Mouse (Mus musculus) heart, embryonic 13.5 days (tissue): ENCODE data around the gene Fbln2. TPM values are rescaled to one million over a fixed set of nuclear protein-coding genes. Genes with fewer than 3 reads are reported as not detected.

ENCODE experiments used
- ATAC-seq: fragments of 200-750 bp; cut with Nextera tagmentation; 2 replicates; pipeline ENCODE4 v1.8.0; 2017; ENCODE audit warnings: moderate TSS enrichment; ENCODE audit not compliant: insufficient number of reproducible peaks, low FRiP score, low TSS enrichment; ENCODE audit errors: extremely low read depth
- H3K27ac ChIP-seq: fragments of 300-500 bp; sonication (generic); replicated peaks from 2 replicates; pipeline ENCODE4 v1.5.1; 2015; ENCODE audit warnings: moderate library complexity, mild to moderate bottlenecking, inconsistent platforms
- H3K27me3 ChIP-seq: fragments of 300-500 bp; sonication (generic); replicated peaks from 2 replicates; pipeline ENCODE4 v1.6.1; 2015; ENCODE audit warnings: mild to moderate bottlenecking, inconsistent platforms
- H3K36me3 ChIP-seq: fragments of 300-500 bp; sonication (generic); 2 replicates; pipeline ENCODE4 v1.6.1; 2015; ENCODE audit warnings: mild to moderate bottlenecking, inconsistent platforms
- H3K4me1 ChIP-seq: fragments of 300-500 bp; sonication (generic); 2 replicates; pipeline ENCODE4 v1.6.1; 2015; ENCODE audit warnings: inconsistent platforms
- H3K4me2 ChIP-seq: fragments of 300-500 bp; sonication (generic); 2 replicates; pipeline ENCODE4 v1.6.1; 2015; ENCODE audit warnings: inconsistent platforms, mild to moderate bottlenecking, moderate library complexity
- H3K4me3 ChIP-seq: fragments of 300-500 bp; sonication (generic); 2 replicates; pipeline ENCODE4 v1.5.1; 2015; ENCODE audit warnings: moderate library complexity, mild to moderate bottlenecking, inconsistent platforms
- H3K9ac ChIP-seq: fragments of 300-500 bp; sonication (generic); 2 replicates; pipeline ENCODE4 v1.6.1; 2015; ENCODE audit warnings: inconsistent platforms, mild to moderate bottlenecking, moderate library complexity
- H3K9me3 ChIP-seq: fragments of 300-500 bp; sonication (generic); 2 replicates; pipeline ENCODE4 v1.6.1; 2016; ENCODE audit warnings: inconsistent platforms
- WGBS: fragments of 180-500 bp; shearing (Covaris S2); methylation state at CpG from one replicate; pipeline ENCODE4 v1.1.7; 2015; ENCODE audit warnings: mixed read lengths; 5-methylcytosine and 5-hydroxymethylcytosine counted together
- polyA plus RNA-seq: library from polyadenylated mRNA; unstranded; fragments of >200 nt; fragmentation: Nextera tagmentation; extraction: Ambion mirVana; gene quantifications from 2 replicates; pipeline ENCODE4 v1.2.1, GENCODE M21; 2015

The Fbln2 gene
- polyA plus RNA-seq, 1 experiment from 2014 or later: 181 TPM

DNA sequence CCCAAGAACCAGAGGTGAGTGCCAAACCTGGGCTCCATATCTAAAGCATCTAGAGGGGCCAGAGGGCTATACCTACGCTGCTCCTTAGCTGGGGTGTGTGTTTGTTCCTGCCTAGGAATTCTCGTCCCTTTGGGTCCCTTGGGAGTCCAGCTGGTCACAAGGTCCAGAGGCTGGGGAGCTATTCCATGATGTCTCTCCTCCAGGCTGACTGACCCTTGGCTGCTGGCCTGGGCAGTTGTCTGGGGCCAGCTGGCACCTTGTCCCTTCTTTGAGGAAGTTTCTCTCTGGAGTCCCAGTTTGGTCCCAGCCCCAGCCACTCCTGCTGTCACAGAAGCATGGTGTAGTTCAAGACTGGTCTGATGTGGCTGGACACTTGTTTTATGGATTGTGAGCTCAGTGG, 30.9 kb upstream of the Fbln2 start:
- H3K9ac ChIP-seq: no peak overlapping the region
- H3K27me3 ChIP-seq: peaks cover 3% of the 10 kb centered on the region
- H3K4me3 ChIP-seq: no peak overlapping the region
- ATAC-seq: no peak
- peak overlapping the region; percentile 43 for H3K27ac ChIP-seq
- no peaks in the 10 kb centered on the region for H3K36me3 ChIP-seq
- no peaks in the 10 kb centered on the region for H3K9me3 ChIP-seq
- 71% methylated on average over 2 of the region's 2 CpGs for WGBS
- H3K4me2 ChIP-seq: no peak overlapping the region
- H3K4me1 ChIP-seq: peaks cover 44% of the 10 kb centered on the region

DNA sequence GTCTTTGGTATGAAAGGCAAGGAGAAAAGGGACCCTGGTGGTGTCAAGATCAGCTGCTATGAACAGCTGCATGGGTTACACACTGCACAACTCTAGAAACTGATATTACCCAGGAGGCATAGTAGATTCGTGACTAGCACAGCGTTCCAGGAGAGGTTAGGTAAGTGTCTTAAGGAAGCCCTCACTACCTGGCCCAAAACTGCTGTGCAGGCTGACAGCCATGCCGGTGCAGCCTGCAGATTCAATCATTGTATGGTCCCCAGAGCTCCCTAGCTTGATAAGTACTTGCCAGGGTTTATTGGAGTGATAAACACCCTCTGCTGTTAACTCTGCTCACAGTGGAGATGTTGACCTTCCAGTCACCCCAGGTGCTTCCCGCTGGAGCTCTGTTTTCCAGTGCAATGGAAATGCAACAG, 30.2 kb upstream of the Fbln2 start:
- Histone ChIP-seq H3K4me1 (peaks cover 45% of the 10 kb centered on the region), H3K9ac (no peak overlapping the region), H3K27me3 (peaks cover 6% of the 10 kb centered on the region), H3K27ac (no peak overlapping the region), H3K9me3 (no peaks in the 10 kb centered on the region), H3K4me3 (no peak overlapping the region), H3K4me2 (no peak overlapping the region), H3K36me3 (no peaks in the 10 kb centered on the region)
- no peak for ATAC-seq
- 56% methylated on average over 4 of the region's 4 CpGs for WGBS

DNA sequence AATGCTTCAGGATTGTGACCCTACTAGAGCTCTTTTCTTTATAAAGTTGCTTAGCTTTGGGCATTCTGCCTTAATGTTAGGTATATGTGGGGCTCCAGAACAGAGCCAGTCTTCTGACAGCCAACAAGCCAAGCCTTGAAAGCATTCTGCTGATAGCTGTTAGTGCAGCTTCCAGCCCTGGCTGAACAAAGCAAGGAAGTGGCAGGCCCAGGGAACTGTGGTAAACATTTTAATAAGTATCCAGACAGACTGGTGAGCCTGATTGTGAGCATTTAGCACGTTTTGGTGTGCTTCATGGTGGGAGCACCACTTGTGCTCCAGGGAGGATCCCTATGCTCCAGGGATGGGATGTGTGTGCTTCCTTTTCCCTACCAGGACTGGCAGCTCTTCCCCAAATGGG, 29.2 kb upstream of the Fbln2 start:
- WGBS: 33% methylated on average over 1 of the region's 1 CpGs
- H3K4me3 ChIP-seq: no peak overlapping the region

DNA sequence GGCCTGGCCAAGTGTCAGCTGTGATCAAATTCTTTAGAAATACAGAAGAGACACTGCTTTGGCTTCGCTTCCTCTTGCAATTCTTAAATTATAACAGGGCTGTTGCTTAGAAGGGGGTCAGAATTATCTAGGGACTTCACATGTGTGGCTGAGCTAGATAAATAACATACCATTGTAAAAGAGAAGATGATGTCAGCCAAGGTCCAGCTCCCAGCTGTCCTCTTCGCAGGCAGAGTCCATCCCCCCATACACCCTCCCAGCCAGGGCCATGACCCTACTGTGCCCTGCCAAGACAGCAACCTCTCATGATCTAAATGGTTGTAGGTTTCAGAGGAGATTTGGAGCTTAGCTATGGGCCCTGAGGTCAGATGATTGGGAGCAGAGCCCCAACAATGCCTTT, 28.3 kb upstream of the Fbln2 start:
- Histone ChIP-seq H3K27me3 (peaks cover 6% of the 10 kb centered on the region), H3K4me3 (no peak overlapping the region), H3K9me3 (no peaks in the 10 kb centered on the region), H3K27ac (no peak overlapping the region), H3K36me3 (no peaks in the 10 kb centered on the region), H3K4me1 (peaks cover 54% of the 10 kb centered on the region), H3K4me2 (no peak overlapping the region), H3K9ac (no peak overlapping the region)
- 49% methylated on average over 2 of the region's 2 CpGs for WGBS
- ATAC-seq: no peak

More for the DNA sequence above, 29.2 kb upstream of the Fbln2 start:
- no peak overlapping the region for H3K27ac ChIP-seq
- no peak overlapping the region for H3K9ac ChIP-seq
- H3K4me2 ChIP-seq: no peak overlapping the region
- H3K36me3 ChIP-seq: no peaks in the 10 kb centered on the region
- peaks cover 54% of the 10 kb centered on the region for H3K4me1 ChIP-seq
- peaks cover 6% of the 10 kb centered on the region for H3K27me3 ChIP-seq
- ATAC-seq: no peak
- H3K9me3 ChIP-seq: no peaks in the 10 kb centered on the region

DNA sequence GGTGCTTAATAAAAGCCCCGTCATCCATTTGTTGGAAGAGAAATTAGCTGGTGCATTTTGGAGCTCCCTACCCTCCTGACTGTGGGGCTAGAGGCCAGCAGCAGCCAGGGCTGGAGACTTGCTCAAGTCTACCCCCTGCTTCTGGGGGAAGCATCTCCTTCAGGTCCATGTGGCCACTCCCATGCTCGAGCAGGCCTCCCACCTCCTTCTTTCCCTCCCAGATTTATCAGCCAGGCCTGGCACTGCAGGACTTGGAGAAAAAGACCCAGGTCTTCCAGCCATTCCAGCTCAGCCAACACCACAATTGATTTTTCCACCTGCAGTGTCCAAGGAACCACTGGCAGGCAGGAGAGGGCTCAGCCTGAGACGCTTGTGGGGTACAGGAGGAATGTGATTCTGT, 27.5 kb upstream of the Fbln2 start:
- Histone ChIP-seq H3K27me3 (peaks cover 6% of the 10 kb centered on the region), H3K4me2 (no peak overlapping the region), H3K4me3 (no peak overlapping the region), H3K9ac (no peak overlapping the region), H3K4me1 (peaks cover 54% of the 10 kb centered on the region), H3K9me3 (no peaks in the 10 kb centered on the region), H3K36me3 (no peaks in the 10 kb centered on the region), H3K27ac (no peak overlapping the region)
- WGBS: 56% methylated on average over 3 of the region's 3 CpGs
- no peak for ATAC-seq

DNA sequence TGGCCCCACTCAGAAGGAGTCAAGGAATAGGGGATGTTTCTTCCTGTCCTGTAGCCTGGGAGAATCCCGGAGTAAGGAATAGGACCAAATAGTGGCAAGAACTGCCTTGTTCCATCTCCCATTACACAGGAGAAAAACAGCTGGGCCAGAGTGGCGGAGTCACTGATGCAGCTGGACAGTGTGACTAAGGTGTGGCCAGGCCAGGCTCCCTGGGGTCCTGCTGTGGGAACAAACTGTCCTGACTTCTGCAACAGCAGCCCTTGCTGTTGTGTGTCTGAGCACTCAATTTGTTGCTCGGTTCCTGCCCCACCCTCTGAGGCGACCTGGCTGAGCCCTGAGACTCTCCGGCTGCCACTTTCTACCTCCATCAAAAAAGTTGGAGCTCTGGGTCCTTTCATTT, 26.8 kb upstream of the Fbln2 start:
- WGBS: 83% methylated on average over 5 of the region's 5 CpGs
- no peak for ATAC-seq
- no peak overlapping the region for H3K9ac ChIP-seq

DNA sequence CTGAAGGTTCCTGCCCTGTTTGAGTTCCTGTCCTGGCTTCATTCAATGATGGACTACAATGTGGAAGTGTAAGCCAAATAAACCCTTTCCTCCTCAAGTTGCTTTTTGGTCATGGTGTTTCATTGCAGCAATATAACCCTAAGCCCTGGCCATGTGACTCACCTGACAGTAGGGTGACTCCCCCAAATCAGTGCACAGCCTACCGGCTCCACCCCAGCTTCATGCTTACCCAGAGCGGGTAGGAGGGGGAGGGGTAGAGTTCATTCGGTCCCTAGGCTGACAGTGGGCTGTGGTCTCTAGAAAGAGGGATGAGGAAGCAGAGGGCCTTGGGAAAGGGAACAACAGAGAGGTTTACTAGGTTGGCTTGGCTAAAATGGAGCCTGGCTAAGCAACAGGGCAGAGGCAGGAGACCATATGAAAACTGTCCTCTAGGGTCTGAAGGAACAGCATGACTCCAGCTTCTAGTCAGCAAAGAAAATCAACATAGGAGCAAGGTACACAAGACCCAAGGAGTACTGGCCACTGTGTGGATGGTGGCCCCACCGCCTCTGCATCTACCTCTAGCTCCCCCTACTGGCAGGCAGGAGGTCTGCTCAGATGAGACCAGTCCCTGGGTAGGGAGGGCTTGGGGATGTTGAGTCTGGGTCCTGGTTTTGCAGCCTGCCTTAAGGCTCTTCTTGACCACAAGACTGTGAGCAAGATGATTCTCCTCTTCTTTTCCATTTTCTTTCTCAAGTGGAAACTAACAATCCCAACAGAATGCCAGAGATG, 25.9 kb upstream of the Fbln2 start:
- H3K4me1 ChIP-seq: peaks cover 40% of the 10 kb centered on the region
- ATAC-seq: no peak
- 50% methylated on average over 4 of the region's 4 CpGs for WGBS
- H3K4me2 ChIP-seq: no peak overlapping the region
- no peaks in the 10 kb centered on the region for H3K36me3 ChIP-seq
- no peak overlapping the region for H3K4me3 ChIP-seq
- H3K27me3 ChIP-seq: peaks cover 6% of the 10 kb centered on the region
- H3K9me3 ChIP-seq: no peaks in the 10 kb centered on the region
- no peak overlapping the region for H3K27ac ChIP-seq
- no peak overlapping the region for H3K9ac ChIP-seq

More for the DNA sequence above, 26.8 kb upstream of the Fbln2 start:
- no peak overlapping the region for H3K27ac ChIP-seq
- H3K27me3 ChIP-seq: peaks cover 6% of the 10 kb centered on the region
- H3K4me1 ChIP-seq: peaks cover 47% of the 10 kb centered on the region
- no peak overlapping the region for H3K4me2 ChIP-seq
- no peak overlapping the region for H3K4me3 ChIP-seq
- no peaks in the 10 kb centered on the region for H3K36me3 ChIP-seq
- H3K9me3 ChIP-seq: no peaks in the 10 kb centered on the region

GRCm38 (mm10) chr6:91186934-91187333, 25.3 kb upstream of the Fbln2 start:
- WGBS: 66% methylated on average over 6 of the region's 6 CpGs
- H3K27ac ChIP-seq: 0 out of 2 replicates have a peak overlapping the region, but pooled peaks have one; percentile 13
- peaks cover 34% of the 10 kb centered on the region for H3K4me1 ChIP-seq
- H3K36me3 ChIP-seq: no peaks in the 10 kb centered on the region
- H3K4me3 ChIP-seq: no peak overlapping the region
- ATAC-seq: 0 out of 2 replicates have a peak, but pooled peaks have one; percentile 24
- peaks cover 6% of the 10 kb centered on the region for H3K27me3 ChIP-seq
- no peak overlapping the region for H3K9ac ChIP-seq
- no peak overlapping the region for H3K4me2 ChIP-seq
- no peaks in the 10 kb centered on the region for H3K9me3 ChIP-seq

- no peaks in the 10 kb centered on the region for H3K9me3 ChIP-seq
- 0 out of 2 replicates have a peak overlapping the region, but pooled peaks have one; percentile 7 for H3K27ac ChIP-seq
- no peak overlapping the region for H3K4me2 ChIP-seq
- H3K9ac ChIP-seq: no peak overlapping the region
- peaks cover 31% of the 10 kb centered on the region for H3K4me1 ChIP-seq
- no peaks in the 10 kb centered on the region for H3K36me3 ChIP-seq
- 57% methylated on average over 3 of the region's 3 CpGs for WGBS
- H3K4me3 ChIP-seq: no peak overlapping the region
- peaks cover 6% of the 10 kb centered on the region for H3K27me3 ChIP-seq
- no peak for ATAC-seq
Observed at GRCm38 (mm10) chr6:91187871-91188270, 24.4 kb upstream of the Fbln2 start.

GRCm38 (mm10) chr6:91189971-91190370, 22.3 kb upstream of the Fbln2 start:
- Histone ChIP-seq H3K9me3 (no peaks in the 10 kb centered on the region), H3K4me2 (no peak overlapping the region), H3K9ac (no peak overlapping the region), H3K27me3 (peaks cover 14% of the 10 kb centered on the region), H3K4me1 (peaks cover 27% of the 10 kb centered on the region), H3K27ac (no peak overlapping the region), H3K4me3 (no peak overlapping the region), H3K36me3 (no peaks in the 10 kb centered on the region)
- ATAC-seq: no peak
- 89% methylated on average over 6 of the region's 6 CpGs for WGBS

- Histone ChIP-seq H3K27ac (no peak overlapping the region), H3K9me3 (no peaks in the 10 kb centered on the region), H3K4me1 (peaks cover 37% of the 10 kb centered on the region), H3K36me3 (no peaks in the 10 kb centered on the region), H3K27me3 (peaks cover 14% of the 10 kb centered on the region), H3K4me2 (no peak overlapping the region), H3K9ac (no peak overlapping the region), H3K4me3 (no peak overlapping the region)
- ATAC-seq: no peak
- 47% methylated on average over 2 of the region's 2 CpGs for WGBS
Observed at GRCm38 (mm10) chr6:91191465-91191864, 20.8 kb upstream of the Fbln2 start.

DNA sequence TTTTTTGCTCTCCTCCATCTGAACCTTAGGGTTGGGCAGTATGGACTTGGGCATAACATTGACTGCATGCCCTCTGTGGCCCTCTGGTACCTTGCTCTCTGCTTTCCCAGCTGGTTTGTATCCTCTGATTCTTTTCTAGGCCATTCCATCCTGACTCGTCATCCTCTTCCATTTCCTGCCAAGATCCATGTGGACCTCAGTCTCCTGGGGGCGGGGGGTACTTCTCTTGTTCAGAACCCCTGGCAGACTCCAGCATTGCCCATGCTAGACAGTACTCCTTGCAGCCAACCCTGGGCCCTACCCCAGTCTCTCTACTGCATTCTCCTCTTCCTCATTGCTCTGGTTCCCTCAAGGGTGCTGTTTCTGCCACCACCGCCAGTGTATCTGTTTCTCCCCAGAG, 19.8 kb upstream of the Fbln2 start:
- no peak overlapping the region for H3K27ac ChIP-seq
- H3K4me3 ChIP-seq: no peak overlapping the region
- H3K4me2 ChIP-seq: no peak overlapping the region
- peaks cover 16% of the 10 kb centered on the region for H3K27me3 ChIP-seq
- H3K9me3 ChIP-seq: no peaks in the 10 kb centered on the region
- ATAC-seq: no peak
- WGBS: 47% methylated on average over 3 of the region's 3 CpGs
- peaks cover 32% of the 10 kb centered on the region for H3K4me1 ChIP-seq
- H3K9ac ChIP-seq: no peak overlapping the region
- no peaks in the 10 kb centered on the region for H3K36me3 ChIP-seq
